Mouse (Mus musculus) heart, postnatal 0 days (tissue): ENCODE results near the gene Tcaf1. TPM values are rescaled to one million over a fixed set of nuclear protein-coding genes. Genes with fewer than 3 reads are reported as not detected.

ENCODE experiments used
- ATAC-seq: fragments of 200-750 bp; cut with Nextera tagmentation; 2 replicates; pipeline ENCODE4 v1.8.0; 2017; ENCODE audit warnings: low read depth, moderate number of reproducible peaks, moderate library complexity; ENCODE audit not compliant: insufficient read depth
- DNase-seq: peaks from one replicate; pipeline ENCODE4 v3.0.0-alpha.2; 2016; ENCODE audit warnings: low spot score
- H3K27ac ChIP-seq: fragments of 300-500 bp; sonication (generic); 2 replicates; pipeline ENCODE4 v1.5.1; 2014; ENCODE audit warnings: low read depth, mild to moderate bottlenecking
- H3K27me3 ChIP-seq: fragments of 300-500 bp; sonication (generic); 2 replicates; pipeline ENCODE4 v1.6.1; 2014; ENCODE audit warnings: low read length, mixed read lengths; ENCODE audit not compliant: control insufficient read depth, insufficient read depth
- H3K36me3 ChIP-seq: fragments of 300-500 bp; sonication (generic); replicated peaks from 2 replicates; pipeline ENCODE4 v1.6.1; 2014; ENCODE audit warnings: low read length, mixed read lengths; ENCODE audit not compliant: control insufficient read depth, insufficient read depth
- H3K4me1 ChIP-seq: fragments of 300-500 bp; sonication (generic); 2 replicates; pipeline ENCODE4 v1.6.1; 2014; ENCODE audit warnings: antibody characterized with exemption; ENCODE audit not compliant: control insufficient read depth, insufficient read depth
- H3K4me2 ChIP-seq: fragments of 300-500 bp; sonication (generic); 2 replicates; pipeline ENCODE4 v1.6.1; 2014; ENCODE audit warnings: low read depth, mild to moderate bottlenecking, low read length, moderate library complexity
- H3K4me3 ChIP-seq: fragments of 300-500 bp; sonication (generic); 2 replicates; pipeline ENCODE4 v1.5.1; 2014; ENCODE audit warnings: low read depth, low read length
- H3K9ac ChIP-seq: fragments of 300-500 bp; sonication (generic); replicated peaks from 2 replicates; pipeline ENCODE4 v1.6.1; 2014; ENCODE audit warnings: low read depth, low read length, mixed read lengths
- H3K9me3 ChIP-seq: fragments of 300-500 bp; sonication (generic); replicated peaks from 2 replicates; pipeline ENCODE4 v1.6.1; 2016; ENCODE audit warnings: low read length; ENCODE audit not compliant: control insufficient read depth
- CTCF ChIP-seq: IDR thresholded peaks from 2 replicates; pipeline ENCODE4 v1.5.1; 2016; ENCODE audit warnings: antibody characterized with exemption, control low read depth, low read depth
- EP300 ChIP-seq: IDR thresholded peaks from 2 replicates; pipeline ENCODE4 v1.6.1; 2016; ENCODE audit warnings: antibody characterized with exemption, low read depth
- WGBS: fragments of 180-500 bp; shearing (Covaris S2); extraction: QIAGEN DNeasy Blood & Tissue Kit; methylation state at CpG from one replicate; pipeline ENCODE4 v1.1.7; 2014; 5-methylcytosine and 5-hydroxymethylcytosine counted together
- polyA plus RNA-seq: library from polyadenylated mRNA; unstranded; fragments of >200 nt; fragmentation: Nextera tagmentation; extraction: Ambion mirVana; gene quantifications from 2 replicates; pipeline ENCODE4 v1.2.1, GENCODE M21; 2015
- total RNA-seq: library from RNA; depleted of rRNA; stranded (reverse); fragments of >200 nt; gene quantifications from 2 replicates; pipeline ENCODE4 v1.2.3, GENCODE M21; 2014; ENCODE audit warnings: low replicate concordance

Tcaf1 gene
- total and polyA plus RNA-seq, 2 experiments from 2014 or later: 24.8 to 35.7 TPM

DNA sequence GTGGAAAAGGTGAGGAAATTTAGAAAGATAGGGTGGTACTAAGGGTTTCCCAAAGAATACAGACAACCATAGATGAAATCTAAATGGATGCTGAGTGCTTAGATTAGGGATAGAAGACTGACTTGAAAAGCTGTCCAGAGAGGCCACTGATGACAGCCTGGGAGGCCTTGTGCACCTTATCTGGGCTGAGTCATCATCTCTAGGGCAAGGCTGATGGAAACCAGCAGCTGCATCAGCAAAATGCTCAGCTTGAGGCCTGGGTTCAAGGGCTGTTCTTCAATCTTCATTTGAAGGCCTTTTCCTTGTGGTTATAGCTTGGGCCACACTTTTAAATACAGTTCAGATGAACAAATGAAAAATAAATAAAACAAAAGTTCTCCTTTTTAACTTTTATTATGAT is 8.1 kb upstream of the Tcaf1 start:
- no peak for ATAC-seq
- Histone ChIP-seq H3K27ac (no peak overlapping the region), H3K27me3 (no peaks in the 10 kb centered on the region), H3K4me1 (no peaks in the 10 kb centered on the region), H3K4me2 (no peak overlapping the region), H3K9ac (no peak overlapping the region), H3K4me3 (no peak overlapping the region), H3K9me3 (no peaks in the 10 kb centered on the region), H3K36me3 (no peaks in the 10 kb centered on the region)
- DNase-seq: no peak
- TF ChIP-seq EP300: no peak
- TF ChIP-seq CTCF: no peak

DNA sequence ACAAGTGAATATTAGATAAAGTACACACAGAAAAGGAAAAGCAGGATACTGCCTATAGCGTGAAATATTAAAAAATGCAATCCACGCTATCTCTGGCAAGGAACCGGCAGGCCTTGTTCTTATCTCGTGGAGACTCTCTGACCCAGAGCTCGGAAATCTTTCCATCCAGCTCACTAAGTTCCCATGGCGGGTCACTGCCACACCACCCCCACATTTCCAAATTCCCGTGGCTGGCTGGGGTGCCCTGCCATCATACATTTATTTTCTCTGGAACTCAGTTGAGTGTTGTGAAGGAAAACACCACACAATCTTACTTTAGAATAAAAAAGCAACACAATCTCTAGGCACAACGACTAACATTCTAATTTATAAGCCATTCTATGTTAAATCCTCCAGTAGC is 4.8 kb upstream of the Tcaf1 start:
- Histone ChIP-seq H3K9me3 (no peaks in the 10 kb centered on the region), H3K27ac (no peak overlapping the region), H3K27me3 (no peaks in the 10 kb centered on the region), H3K4me1 (no peaks in the 10 kb centered on the region), H3K4me2 (no peak overlapping the region), H3K36me3 (no peaks in the 10 kb centered on the region), H3K4me3 (no peak overlapping the region), H3K9ac (no peak overlapping the region)
- DNase-seq (no peak), ATAC-seq (no peak)
- 27% methylated on average over 8 of the region's 8 CpGs for WGBS
- TF ChIP-seq CTCF: no peak
- no peak for TF ChIP-seq EP300

- Histone ChIP-seq H3K36me3 (peaks cover 4% of the 10 kb centered on the region; the same call in 1 of the 2 replicates), H3K27me3 (no peaks in the 10 kb centered on the region), H3K4me1 (peaks cover 4% of the 10 kb centered on the region), H3K9ac (peak overlapping the region; percentile 79), H3K4me3 (peak overlapping the region; percentile 79), H3K9me3 (no peaks in the 10 kb centered on the region), H3K4me2 (peak overlapping the region; percentile 87), H3K27ac (peak overlapping the region; percentile 89)
- WGBS: under 1% methylated on average over 32 of the region's 32 CpGs
- no peak for TF ChIP-seq EP300
- ATAC-seq (peak; percentile 90), DNase-seq (peak; percentile 88)
Observed at GRCm38 (mm10) chr6:42692517-42693190, 17.2 kb downstream of the Tcaf1 start.

DNA sequence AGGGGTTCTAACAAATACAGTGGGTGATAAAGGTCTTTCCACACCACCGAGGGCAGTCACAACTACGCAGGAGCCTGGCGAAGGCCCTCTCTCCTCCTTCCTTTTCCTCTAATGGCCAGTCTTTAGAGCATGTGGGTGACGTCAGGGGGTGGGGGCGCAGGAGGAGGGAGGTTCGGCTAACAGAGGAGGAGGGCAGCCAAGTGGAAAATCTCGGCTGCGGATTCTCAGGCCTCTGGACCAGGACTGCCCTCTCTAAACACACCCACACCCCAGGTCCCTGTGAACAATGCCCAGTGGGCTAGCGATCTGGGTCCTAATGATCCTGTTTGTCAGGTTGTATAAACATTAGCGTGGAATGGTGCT is 17.8 kb downstream of the Tcaf1 start:
- Histone ChIP-seq H3K36me3 (0 out of 2 replicates have a peak, but pooled peaks cover 7% of the 10 kb centered on the region), H3K4me3 (peak overlapping the region; percentile 79), H3K4me1 (peaks cover 4% of the 10 kb centered on the region), H3K9ac (peak overlapping the region; percentile 79), H3K9me3 (no peaks in the 10 kb centered on the region), H3K27me3 (no peaks in the 10 kb centered on the region), H3K27ac (peak overlapping the region; percentile 89), H3K4me2 (peak overlapping the region; percentile 87)
- DNase-seq: peak; percentile 90
- peak; percentile 86 for ATAC-seq
- WGBS: 0% methylated on average over 10 of the region's 10 CpGs
- TF ChIP-seq CTCF: no peak
- no peak for TF ChIP-seq EP300

DNA sequence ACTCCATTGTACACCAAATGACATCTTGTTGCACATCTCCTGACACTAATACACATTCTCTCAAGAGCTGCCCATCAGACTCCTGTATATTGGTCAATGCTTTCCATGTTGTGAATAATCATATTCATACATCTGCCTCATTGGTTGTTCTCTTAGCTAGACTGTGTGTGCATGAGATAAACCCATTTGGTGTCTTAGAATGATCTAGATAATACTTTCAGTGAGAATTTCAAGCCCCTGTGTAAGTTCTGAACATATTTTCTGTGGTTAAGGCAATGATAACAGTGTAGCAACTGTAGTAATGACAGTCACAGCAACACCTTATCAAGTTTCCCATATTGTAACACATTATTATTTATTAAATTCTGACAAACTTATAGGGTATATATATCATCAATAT is 20.1 kb downstream of the Tcaf1 start:
- no peak for TF ChIP-seq EP300
- no peak for TF ChIP-seq CTCF
- Histone ChIP-seq H3K36me3 (peaks cover 22% of the 10 kb centered on the region), H3K4me3 (no peak overlapping the region), H3K9ac (no peak overlapping the region), H3K27me3 (no peaks in the 10 kb centered on the region), H3K4me1 (peaks cover 4% of the 10 kb centered on the region), H3K9me3 (no peaks in the 10 kb centered on the region), H3K27ac (no peak overlapping the region), H3K4me2 (no peak overlapping the region)
- no peak for ATAC-seq
- DNase-seq: no peak

GRCm38 (mm10) chr6:42687907-42688306 is 22.0 kb downstream of the Tcaf1 start:
- ATAC-seq (no peak), DNase-seq (no peak)
- WGBS: 85% methylated on average over 5 of the region's 5 CpGs
- no peak overlapping the region for H3K9ac ChIP-seq
- TF ChIP-seq EP300 (no peak), CTCF (no peak; the same call in 1 of the 2 replicates)
- peaks cover 24% of the 10 kb centered on the region for H3K36me3 ChIP-seq
- no peak overlapping the region for H3K27ac ChIP-seq
- no peaks in the 10 kb centered on the region for H3K27me3 ChIP-seq
- no peak overlapping the region for H3K4me3 ChIP-seq
- no peak overlapping the region for H3K4me2 ChIP-seq
- peaks cover 4% of the 10 kb centered on the region for H3K4me1 ChIP-seq
- no peaks in the 10 kb centered on the region for H3K9me3 ChIP-seq
